Mouse (Mus musculus): ENCODE measurements at regions not wholly inside any gene's neighbourhood (a gene's known extent, or its start where the extent isn't known, plus 50 kb on each side); places are given as distances from the start of the nearest gene placed in this dataset.
A peak's percentile ranks its signal among the peaks of the same experiment; 100 is the strongest.

- no peak for DNase-seq
These were observed 416.8 kb upstream of the Rgmb start for GRCm38 (mm10) chr17:16247681-16248080.

GRCm38 (mm10) chr17:16221253-16221652 lies 390.4 kb upstream of the Rgmb start:
- no peak for DNase-seq

- DNase-seq: no peak
These were observed 389.1 kb upstream of the Rgmb start for GRCm38 (mm10) chr17:16219675-16220566.

- no peak for DNase-seq
These were observed 387.8 kb upstream of the Rgmb start for GRCm38 (mm10) chr17:16218623-16219022.

- DNase-seq: no peak
These were observed 386.0 kb upstream of the Rgmb start for GRCm38 (mm10) chr17:16216796-16217195.

GRCm38 (mm10) chr17:16193636-16194035 lies 362.8 kb upstream of the Rgmb start:
- no peak for DNase-seq

GRCm38 (mm10) chr17:16180856-16181255 lies 350.0 kb upstream of the Rgmb start:
- DNase-seq: no peak

- DNase-seq: no peak
These were observed 347.3 kb upstream of the Rgmb start for GRCm38 (mm10) chr17:16178102-16178501.

- DNase-seq: peak; percentile 4
These were observed 346.1 kb upstream of the Rgmb start for GRCm38 (mm10) chr17:16176782-16177510.

- no peak for DNase-seq
These were observed 342.8 kb upstream of the Rgmb start for GRCm38 (mm10) chr17:16173568-16174105.

GRCm38 (mm10) chr17:16166731-16167130 lies 335.9 kb upstream of the Rgmb start:
- DNase-seq: no peak

GRCm38 (mm10) chr17:16158119-16158518 lies 327.3 kb upstream of the Rgmb start:
- no peak for DNase-seq

- no peak for DNase-seq
These were observed 326.9 kb upstream of the Rgmb start for GRCm38 (mm10) chr17:16157711-16158110.

- DNase-seq: no peak
These were observed 326.3 kb upstream of the Rgmb start for GRCm38 (mm10) chr17:16157135-16157534.

- DNase-seq: no peak
These were observed 325.8 kb upstream of the Rgmb start for GRCm38 (mm10) chr17:16156596-16156995.

GRCm38 (mm10) chr17:16155587-16155986 lies 324.7 kb upstream of the Rgmb start:
- no peak for DNase-seq

All from right cerebral cortex, postnatal 14 days (tissue).